Mouse (Mus musculus) monocyte, adult 5-6 weeks (primary cell): ENCODE measurements around the gene Ppfia4. TPM values are rescaled to one million over a fixed set of nuclear protein-coding genes. Genes with fewer than 3 reads are reported as not detected.
A peak's percentile ranks its signal among the peaks of the same experiment; 100 is the strongest.

ENCODE experiments used
- ATAC-seq: fragments of 153-309, 156-312 bp; replicated peaks from 2 replicates; pipeline ENCODE4 v1.8.0; 2017; ENCODE audit warnings: mild to moderate bottlenecking; ENCODE audit not compliant: low TSS enrichment, insufficient number of reproducible peaks, severe bottlenecking, poor library complexity, low FRiP score
- total RNA-seq: library from RNA; stranded (forward); fragments of 200-1000, 200-491, 200-594 nt; gene quantifications from 3 replicates; pipeline ENCODE4 v1.2.3, GENCODE M21; 2017

Ppfia4 gene
- total RNA-seq, 1 experiment from 2014 or later = 28.3 TPM

- ATAC-seq = no peak
Observed at GRCm38 (mm10) chr1:134341641-134342277, 9.0 kb upstream of the Ppfia4 start.

GRCm38 (mm10) chr1:134339757-134340619, 7.3 kb upstream of the Ppfia4 start:
- ATAC-seq = no peak

- no peak for ATAC-seq
Observed at GRCm38 (mm10) chr1:134339162-134339561, 6.4 kb upstream of the Ppfia4 start.

GRCm38 (mm10) chr1:134336958-134337710, 4.4 kb upstream of the Ppfia4 start:
- no peak for ATAC-seq

- ATAC-seq = no peak
Observed at GRCm38 (mm10) chr1:134335924-134336810, 3.4 kb upstream of the Ppfia4 start.

- no peak for ATAC-seq
Observed at GRCm38 (mm10) chr1:134335211-134335923, 2.6 kb upstream of the Ppfia4 start.

- ATAC-seq = no peak
Observed at GRCm38 (mm10) chr1:134334111-134334827, 1.5 kb upstream of the Ppfia4 start.

- no peak for ATAC-seq
Observed at GRCm38 (mm10) chr1:134333371-134334110, 813 bp upstream of the Ppfia4 start.

- peak; percentile 51 for ATAC-seq
Observed at GRCm38 (mm10) chr1:134331879-134332635, 671 bp downstream of the Ppfia4 start.

GRCm38 (mm10) chr1:134326841-134327346, 5.8 kb downstream of the Ppfia4 start:
- no peak for ATAC-seq

- no peak for ATAC-seq
Observed at GRCm38 (mm10) chr1:134322591-134322990, 10.1 kb downstream of the Ppfia4 start.

- ATAC-seq = no peak
Observed at GRCm38 (mm10) chr1:134320691-134321301, 11.9 kb downstream of the Ppfia4 start.

- ATAC-seq = no peak
Observed at GRCm38 (mm10) chr1:134318261-134318660, 14.5 kb downstream of the Ppfia4 start.

- no peak for ATAC-seq
Observed at GRCm38 (mm10) chr1:134316361-134316760, 16.4 kb downstream of the Ppfia4 start.

- peak; percentile 59; the same call in 1 of the 2 replicates for ATAC-seq
Observed at GRCm38 (mm10) chr1:134315181-134315580, 17.5 kb downstream of the Ppfia4 start.
